Mouse (Mus musculus) ES-E14 (cell line): ENCODE data around the gene Dmrtc2. TPM values are rescaled to one million over a fixed set of nuclear protein-coding genes. Genes with fewer than 3 reads are reported as not detected.
A peak's percentile ranks its signal among the peaks of the same experiment; 100 is the strongest.
"Not testable (repeated sequence)": the region's sequence is repeated elsewhere in the genome, so short reads cannot be mapped to it uniquely, and the experiment has no call there.

Experiments used
- DNase-seq: peaks from one replicate; pipeline ENCODE4 v3.0.0-alpha.2; 2013; ENCODE audit warnings: low read depth, low spot score
- H3K27ac ChIP-seq: 2 replicates; pipeline ENCODE4 v1.5.1; 2012; ENCODE audit warnings: low read depth, mild to moderate bottlenecking, low read length, moderate library complexity, mixed read lengths; ENCODE audit not compliant: poor library complexity, insufficient read depth, severe bottlenecking
- H3K36me3 ChIP-seq: 2 replicates; pipeline ENCODE4 v1.6.1; 2012; ENCODE audit warnings: mild to moderate bottlenecking, low read length, moderate library complexity, mixed read lengths; ENCODE audit not compliant: control insufficient read depth, poor library complexity, insufficient read depth, severe bottlenecking
- H3K4me1 ChIP-seq, 2 experiments: fragments of 150-350 bp in 1 of 2; sonication (generic) in 1 of 2; 2 replicates each; pipeline ENCODE4 v1.6.1; 2012; ENCODE audit warnings: low read length in 2 of 2, mild to moderate bottlenecking in 1 of 2, mixed read lengths in 1 of 2; ENCODE audit not compliant: control insufficient read depth in 2 of 2, insufficient read depth in 2 of 2, poor library complexity in 1 of 2
- H3K4me3 ChIP-seq, 2 experiments: fragments of 150-350 bp in 1 of 2; sonication (generic) in 1 of 2; 2 replicates each; pipeline ENCODE4 v1.5.1; 2012; ENCODE audit warnings: low read length in 2 of 2, low read depth in 1 of 2, mild to moderate bottlenecking in 1 of 2, mixed read lengths in 1 of 2; ENCODE audit not compliant: insufficient read depth in 1 of 2, poor library complexity in 1 of 2, severe bottlenecking in 1 of 2
- H3K9ac ChIP-seq: 2 replicates; pipeline ENCODE4 v1.6.1; 2012; ENCODE audit warnings: low read depth, mild to moderate bottlenecking, low read length, mixed read lengths; ENCODE audit not compliant: poor library complexity, insufficient read depth, severe bottlenecking
- H3K9me3 ChIP-seq: fragments of 150-350 bp; sonication (generic); 2 replicates; pipeline ENCODE4 v1.6.1; 2012; ENCODE audit warnings: low read depth, mild to moderate bottlenecking, low read length; ENCODE audit not compliant: control insufficient read depth, insufficient read depth
- CHD2 ChIP-seq: IDR thresholded peaks from 2 replicates; pipeline ENCODE4 v1.6.1; 2014; ENCODE audit warnings: mild to moderate bottlenecking, low read depth, low read length, inconsistent platforms
- HCFC1 ChIP-seq: IDR thresholded peaks from 2 replicates; pipeline ENCODE4 v1.6.1; 2012; ENCODE audit warnings: low read length, inconsistent platforms, borderline replicate concordance; ENCODE audit not compliant: insufficient read depth
- MAFK ChIP-seq: IDR thresholded peaks from 2 replicates; pipeline ENCODE4 v1.6.1; 2014; ENCODE audit warnings: mild to moderate bottlenecking, low read depth, low read length, inconsistent platforms; ENCODE audit not compliant: insufficient read depth
- ZC3H11A ChIP-seq: IDR thresholded peaks from 2 replicates; pipeline ENCODE4 v1.6.1; 2012; ENCODE audit warnings: low read depth, mild to moderate bottlenecking, inconsistent platforms, low read length, borderline replicate concordance
- ZNF384 ChIP-seq: IDR thresholded peaks from 2 replicates; pipeline ENCODE4 v1.6.1; 2012; ENCODE audit warnings: low read depth, low read length, inconsistent platforms
- in situ Hi-C, 2 experiments: fragments of 600-800 bp; cut with MboI; formaldehyde crosslinking; loops; one replicate each; pipeline ENCODE4 v1.15.1; 2025; ENCODE audit warnings: low sequenced_read_pairs in 2 of 2, inconsistent platforms in 1 of 2; ENCODE audit not compliant: unreplicated experiment in 2 of 2
- total RNA-seq: library from RNA; depleted of rRNA; stranded (reverse); fragments of 300-350 nt; gene quantifications from 2 replicates; pipeline ENCODE4 v1.2.3, GENCODE M21; 2012

Gene Dmrtc2
- total RNA-seq, 1 experiment = 0.54 TPM

- H3K4me3 ChIP-seq = no peak overlapping the region
- no peak for DNase-seq
- peaks cover 0 to 13% of the 10 kb centered on the region in 2 experiments; a peak in 2 of 4 replicates for H3K4me1 ChIP-seq
- H3K9me3 ChIP-seq = no peaks in the 10 kb centered on the region
- 0 out of 2 replicates have a peak overlapping the region, but pooled peaks have one; percentile 40 for H3K27ac ChIP-seq
- in situ Hi-C loops = loop anchor here in 1 of 2 experiments (10.0 kb wide), 1 partner anchor 124 kb away; no protein-coding TSS in a partner anchor
- H3K9ac ChIP-seq = no peak overlapping the region
- no peaks in the 10 kb centered on the region for H3K36me3 ChIP-seq
- no peak for TF ChIP-seq MAFK
- no peak for TF ChIP-seq CHD2
- TF ChIP-seq HCFC1 = no peak
- TF ChIP-seq ZC3H11A = no peak
- peak; percentile 91 for TF ChIP-seq ZNF384
Measured at GRCm38 (mm10) chr7:24840331-24840730, 29.5 kb upstream of the Dmrtc2 start.

DNA sequence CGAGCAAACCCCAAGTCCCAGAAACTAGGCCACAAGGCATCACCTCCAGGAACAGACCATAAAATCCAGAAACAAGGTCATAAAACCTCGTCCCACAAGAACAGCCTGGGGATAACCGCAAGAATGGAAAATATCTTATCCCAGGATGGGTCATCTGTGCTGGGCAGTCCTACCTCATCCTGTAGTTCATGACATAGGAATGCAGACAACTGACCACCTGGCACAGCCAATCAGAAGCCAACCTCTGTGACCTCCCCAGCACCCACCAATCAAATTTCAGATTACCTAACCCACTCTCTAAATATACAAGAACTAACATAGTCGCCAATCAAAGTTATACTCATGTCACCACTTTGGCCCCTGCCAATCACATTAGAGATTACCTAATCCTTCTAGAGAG, 28.8 kb upstream of the Dmrtc2 start:
- Histone ChIP-seq H3K4me3 (no peak overlapping the region), H3K9me3 (no peaks in the 10 kb centered on the region), H3K9ac (no peak overlapping the region), H3K4me1 (peaks cover 0 to 13% of the 10 kb centered on the region in 2 experiments; a peak in 2 of 4 replicates), H3K36me3 (no peaks in the 10 kb centered on the region), H3K27ac (no peak overlapping the region)
- in situ Hi-C loops = loop anchor here in 1 of 2 experiments (10.0 kb wide), 1 partner anchor 124 kb away; no protein-coding TSS in a partner anchor
- no peak for TF ChIP-seq ZNF384
- no peak for TF ChIP-seq CHD2
- TF ChIP-seq HCFC1 = no peak
- no peak for TF ChIP-seq ZC3H11A
- no peak for TF ChIP-seq MAFK
- no peak for DNase-seq

DNA sequence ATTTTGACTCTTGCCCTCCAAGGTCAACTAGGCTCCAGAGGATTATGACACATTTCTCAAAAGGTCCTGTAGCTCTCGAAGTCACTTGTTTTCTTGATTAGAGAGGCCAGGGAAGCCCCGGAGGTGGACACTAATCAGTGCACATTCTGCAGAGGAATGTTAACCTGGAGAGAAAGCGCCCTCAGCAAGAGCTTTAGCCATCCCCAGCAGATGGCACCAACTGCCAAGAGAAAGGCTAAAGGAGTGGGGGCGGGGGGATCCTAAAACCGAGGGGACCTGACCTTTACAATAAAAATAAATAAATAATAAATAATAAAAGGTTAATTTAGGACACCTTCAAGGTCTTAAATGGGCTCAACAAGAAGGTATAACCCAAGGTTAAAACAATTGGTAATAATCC, 25.7 kb upstream of the Dmrtc2 start:
- peaks cover 0 to 11% of the 10 kb centered on the region in 2 experiments; a peak in 2 of 4 replicates for H3K4me1 ChIP-seq
- no peak for TF ChIP-seq MAFK
- TF ChIP-seq ZNF384 = no peak
- no peak for TF ChIP-seq HCFC1
- TF ChIP-seq CHD2 = no peak
- TF ChIP-seq ZC3H11A = no peak
- no peaks in the 10 kb centered on the region for H3K9me3 ChIP-seq
- in situ Hi-C loops = loop anchor here in 1 of 2 experiments (10.0 kb wide), 1 partner anchor 121 kb away; no protein-coding TSS in a partner anchor
- no peak overlapping the region for H3K27ac ChIP-seq
- no peak for DNase-seq
- no peaks in the 10 kb centered on the region for H3K36me3 ChIP-seq
- no peak overlapping the region for H3K9ac ChIP-seq
- H3K4me3 ChIP-seq = no peak overlapping the region

DNA sequence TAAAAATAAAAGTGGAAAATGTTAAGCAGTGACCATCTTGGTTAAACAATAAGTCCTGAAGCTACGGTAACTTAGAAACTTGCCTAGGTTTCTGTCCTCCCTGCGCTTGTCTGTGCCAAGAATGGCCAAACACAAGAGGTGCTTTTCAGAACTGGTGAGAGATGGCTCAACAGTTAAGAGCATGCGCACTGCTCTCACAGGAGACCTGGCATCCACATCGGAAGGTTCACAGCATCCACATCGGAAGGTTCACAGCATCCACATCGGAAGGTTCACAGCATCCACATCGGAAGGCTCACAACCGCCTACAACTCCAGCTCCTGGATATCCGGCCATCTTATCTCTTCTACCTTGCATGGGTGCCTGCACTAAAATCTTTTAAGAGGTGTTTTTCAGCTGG, 24.7 kb upstream of the Dmrtc2 start:
- DNase-seq = no peak
- Histone ChIP-seq H3K4me1 (peaks cover 2 to 9% of the 10 kb centered on the region in 2 experiments; a peak in 2 of 4 replicates), H3K27ac (no peak overlapping the region), H3K9me3 (no peaks in the 10 kb centered on the region), H3K36me3 (no peaks in the 10 kb centered on the region), H3K4me3 (0 out of 4 replicates have a peak overlapping the region, but pooled peaks of 1 of the 2 experiments have one; percentile 30), H3K9ac (no peak overlapping the region; the same call in 1 of the 2 replicates)
- in situ Hi-C loops = loop anchor here in 1 of 2 experiments (10.0 kb wide), 1 partner anchor 120 kb away; no protein-coding TSS in a partner anchor
- no peak for TF ChIP-seq MAFK
- no peak for TF ChIP-seq ZC3H11A
- TF ChIP-seq HCFC1 = no peak
- no peak for TF ChIP-seq CHD2

DNA sequence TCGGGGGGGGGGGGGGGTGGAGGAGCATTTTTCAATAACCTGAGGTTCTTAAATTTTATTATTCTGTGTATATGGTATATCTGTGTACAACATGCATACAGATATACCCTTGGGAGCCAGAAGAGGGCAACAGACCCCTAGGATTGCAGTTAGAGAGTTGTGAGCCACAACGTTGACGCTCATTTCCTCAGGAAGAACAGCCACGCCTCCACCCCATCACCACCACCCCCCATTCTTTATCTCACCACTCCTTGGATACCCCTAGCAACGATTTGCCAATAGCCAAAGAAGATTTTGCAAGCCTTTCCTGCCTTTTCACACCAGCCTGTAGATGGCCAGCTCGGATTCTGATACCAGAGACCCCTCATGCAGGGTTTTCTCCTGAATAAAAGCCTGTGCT, 24.1 kb upstream of the Dmrtc2 start:
- peak; percentile 81 for DNase-seq
- Histone ChIP-seq H3K27ac (no peak overlapping the region), H3K4me1 (peaks cover 6% of the 10 kb centered on the region in 2 experiments; a peak in 3 of 4 replicates), H3K36me3 (no peaks in the 10 kb centered on the region), H3K9ac (no peak overlapping the region; the same call in 1 of the 2 replicates), H3K4me3 (no peak overlapping the region), H3K9me3 (no peaks in the 10 kb centered on the region)
- no peak for TF ChIP-seq CHD2
- peak; percentile 63 for TF ChIP-seq ZC3H11A
- in situ Hi-C loops = loop anchor here in 1 of 2 experiments (10.0 kb wide), 1 partner anchor 119 kb away; no protein-coding TSS in a partner anchor

DNA sequence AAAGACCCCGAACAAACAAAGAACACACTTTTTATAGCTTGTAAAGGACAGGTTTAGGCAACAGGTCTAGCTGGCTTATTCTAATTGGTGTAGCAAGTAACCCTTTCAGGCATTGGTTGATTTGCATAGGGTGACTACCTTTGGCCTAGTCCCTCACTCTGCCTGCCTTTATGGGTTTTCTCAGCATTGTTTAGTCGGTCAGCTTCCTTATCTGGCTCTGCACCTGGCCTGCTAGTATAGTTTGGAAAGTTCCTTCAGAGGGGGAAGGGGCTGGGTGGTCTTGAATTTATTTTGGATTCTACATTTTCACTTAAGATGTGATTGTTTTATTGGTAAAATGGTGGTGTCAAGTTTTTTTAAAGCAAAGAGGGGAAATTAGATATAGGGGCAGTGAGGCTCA, 23.3 kb upstream of the Dmrtc2 start:
- H3K4me1 ChIP-seq = peaks cover 6 to 11% of the 10 kb centered on the region in 2 experiments; a peak in 3 of 4 replicates
- not testable (repeated sequence) for H3K36me3 ChIP-seq, H3K9ac ChIP-seq, H3K27ac ChIP-seq, H3K9me3 ChIP-seq, H3K4me3 ChIP-seq, DNase-seq
- in situ Hi-C loops = loop anchor here in 1 of 2 experiments (10.0 kb wide), 1 partner anchor 118 kb away; no protein-coding TSS in a partner anchor
